Mouse (Mus musculus) MEL (cell line): ENCODE data around the gene Thsd7b. TPM values are rescaled to one million over a fixed set of nuclear protein-coding genes. Genes with fewer than 3 reads are reported as not detected.

Source experiments
- DNase-seq: peaks from one replicate; pipeline ENCODE4 v3.0.0; 2011; ENCODE audit warnings: low read depth, low spot score
- H3K27ac ChIP-seq: 2 replicates; pipeline ENCODE4 v1.5.1; 2012; ENCODE audit warnings: low read depth, mild to moderate bottlenecking, control low read depth, low read length, moderate library complexity; ENCODE audit not compliant: control insufficient read depth
- H3K27me3 ChIP-seq, 2 experiments: fragments of 150-350 bp in 1 of 2; sonication (generic) in 1 of 2; 2 replicates each; pipeline ENCODE4 v1.6.1; 2012; ENCODE audit warnings: low read length in 2 of 2, mild to moderate bottlenecking in 2 of 2, improper control_type of control experiment in 1 of 2, moderate library complexity in 1 of 2; ENCODE audit not compliant: insufficient read depth in 2 of 2, control insufficient read depth in 1 of 2
- H3K36me3 ChIP-seq, 2 experiments: 2 replicates each; pipeline ENCODE4 v1.6.1; 2012 to 2014; ENCODE audit warnings: low read length in 2 of 2, improper control_type of control experiment in 1 of 2, inconsistent platforms in 1 of 2, mild to moderate bottlenecking in 1 of 2; ENCODE audit not compliant: insufficient read depth in 2 of 2, control insufficient read depth in 1 of 2
- H3K4me1 ChIP-seq, 2 experiments: fragments of 150-350 bp in 1 of 2; sonication (generic) in 1 of 2; 2 replicates each; pipeline ENCODE4 v1.6.1; 2012; ENCODE audit warnings: low read length in 2 of 2, improper control_type of control experiment in 1 of 2, mild to moderate bottlenecking in 1 of 2; ENCODE audit not compliant: insufficient read depth in 2 of 2, control insufficient read depth in 1 of 2
- H3K4me3 ChIP-seq, 2 experiments: fragments of 150-350 bp in 1 of 2; sonication (generic) in 1 of 2; 2 replicates each; pipeline ENCODE4 v1.5.1; 2012; ENCODE audit warnings: low read depth in 2 of 2, low read length in 2 of 2, mild to moderate bottlenecking in 2 of 2, moderate library complexity in 2 of 2, control low read depth in 1 of 2, improper control_type of control experiment in 1 of 2; ENCODE audit not compliant: control insufficient read depth in 1 of 2, insufficient read depth in 1 of 2
- H3K79me2 ChIP-seq: 2 replicates; pipeline ENCODE4 v1.6.1; 2012; ENCODE audit warnings: mild to moderate bottlenecking, low read length, moderate library complexity; ENCODE audit not compliant: control insufficient read depth, poor library complexity, insufficient read depth
- H3K9ac ChIP-seq: 2 replicates; pipeline ENCODE4 v1.6.1; 2012; ENCODE audit warnings: low read depth, mild to moderate bottlenecking, control low read depth, low read length, moderate library complexity; ENCODE audit not compliant: control insufficient read depth, poor library complexity, severe bottlenecking
- H3K9me3 ChIP-seq: fragments of 150-350 bp; sonication (generic); replicated peaks from 2 replicates; pipeline ENCODE4 v1.6.1; 2012; ENCODE audit warnings: mild to moderate bottlenecking, low read length, improper control_type of control experiment, moderate library complexity; ENCODE audit not compliant: insufficient read depth
- CHD1 ChIP-seq: IDR thresholded peaks from 2 replicates; pipeline ENCODE4 v1.6.1; 2012; ENCODE audit warnings: low read depth, mild to moderate bottlenecking, inconsistent platforms, low read length, improper control_type of control experiment
- CTCF ChIP-seq, 3 experiments: IDR thresholded peaks in 2 of 3; conservative IDR thresholded peaks in 1 of 3; 2 replicates each; pipeline ENCODE4 v1.5.1; 2011 to 2012; ENCODE audit warnings: low read length in 3 of 3, low read depth in 2 of 3, mild to moderate bottlenecking in 2 of 3, improper control_type of control experiment in 1 of 3, inconsistent platforms in 1 of 3, mixed read lengths in 1 of 3, moderate library complexity in 1 of 3; ENCODE audit not compliant: control insufficient read depth in 1 of 3, insufficient read depth in 1 of 3, poor library complexity in 1 of 3, severe bottlenecking in 1 of 3
- ETS1 ChIP-seq: IDR thresholded peaks from 2 replicates; pipeline ENCODE4 v1.6.1; 2012; ENCODE audit warnings: low read depth, mild to moderate bottlenecking, inconsistent platforms, low read length, improper control_type of control experiment, moderate library complexity
- GABPA ChIP-seq: IDR thresholded peaks from 2 replicates; pipeline ENCODE4 v1.6.1; 2012; ENCODE audit warnings: low read depth, mild to moderate bottlenecking, inconsistent platforms, low read length, improper control_type of control experiment, moderate library complexity
- GATA1 ChIP-seq: IDR thresholded peaks from 2 replicates; pipeline ENCODE4 v1.6.1; 2011; ENCODE audit warnings: low read depth, low read length, improper control_type of control experiment
- HCFC1 ChIP-seq: IDR thresholded peaks from 2 replicates; pipeline ENCODE4 v1.6.1; 2012; ENCODE audit warnings: low read depth, mild to moderate bottlenecking, inconsistent platforms, low read length, improper control_type of control experiment, moderate library complexity
- KAT2A ChIP-seq: conservative IDR thresholded peaks from 2 replicates; pipeline ENCODE4 v1.6.1; 2012; ENCODE audit warnings: low read depth, low read length, improper control_type of control experiment, inconsistent platforms
- MAFK ChIP-seq: IDR thresholded peaks from 2 replicates; pipeline ENCODE4 v1.6.1; 2011; ENCODE audit warnings: low read depth, mild to moderate bottlenecking, low read length, improper control_type of control experiment, borderline replicate concordance
- MAX ChIP-seq: IDR thresholded peaks from 2 replicates; pipeline ENCODE4 v1.6.1; 2011; ENCODE audit warnings: low read length, improper control_type of control experiment
- MEF2A ChIP-seq: IDR thresholded peaks from 2 replicates; pipeline ENCODE4 v1.6.1; 2014; ENCODE audit warnings: low read depth, mild to moderate bottlenecking, inconsistent platforms, low read length, improper control_type of control experiment; ENCODE audit not compliant: poor library complexity, insufficient replicate concordance, severe bottlenecking; ENCODE audit errors: extremely low read depth
- MXI1 ChIP-seq: IDR thresholded peaks from 2 replicates; pipeline ENCODE4 v1.6.1; 2011; ENCODE audit warnings: mild to moderate bottlenecking, low read depth, low read length, improper control_type of control experiment
- NELFE ChIP-seq: IDR thresholded peaks from 2 replicates; pipeline ENCODE4 v1.6.1; 2011; ENCODE audit warnings: low read depth, low read length, improper control_type of control experiment
- NRF1 ChIP-seq: IDR thresholded peaks from 2 replicates; pipeline ENCODE4 v1.6.1; 2014; ENCODE audit warnings: low read depth, mild to moderate bottlenecking, inconsistent platforms, low read length, improper control_type of control experiment, moderate library complexity; ENCODE audit not compliant: poor library complexity, insufficient read depth, severe bottlenecking
- POLR2A ChIP-seq, 2 experiments: IDR thresholded peaks; 2 replicates each; pipeline ENCODE4 v1.6.1; 2011 to 2012; ENCODE audit warnings: low read length in 2 of 2, mild to moderate bottlenecking in 2 of 2, control low read depth in 1 of 2, improper control_type of control experiment in 1 of 2, low read depth in 1 of 2, moderate library complexity in 1 of 2; ENCODE audit not compliant: control insufficient read depth in 1 of 2, insufficient read depth in 1 of 2, poor library complexity in 1 of 2
- POLR2AphosphoS5 ChIP-seq: IDR thresholded peaks from 2 replicates; pipeline ENCODE4 v1.6.1; 2012; ENCODE audit warnings: low read depth, borderline replicate concordance, mild to moderate bottlenecking, inconsistent platforms, low read length, moderate library complexity, mixed read lengths
- SMC3 ChIP-seq: IDR thresholded peaks from 2 replicates; pipeline ENCODE4 v1.6.1; 2011; ENCODE audit warnings: low read depth, low read length, improper control_type of control experiment
- TBP ChIP-seq: IDR thresholded peaks from 2 replicates; pipeline ENCODE4 v1.8.0; 2011; ENCODE audit warnings: low read depth, low read length, improper control_type of control experiment
- TCF12 ChIP-seq: IDR thresholded peaks from 2 replicates; pipeline ENCODE4 v1.6.1; 2014; ENCODE audit warnings: low read depth, mild to moderate bottlenecking, inconsistent platforms, low read length, improper control_type of control experiment, moderate library complexity
- UBTF ChIP-seq: IDR thresholded peaks from 2 replicates; pipeline ENCODE4 v1.6.1; 2012; ENCODE audit warnings: low read depth, mild to moderate bottlenecking, inconsistent platforms, low read length, improper control_type of control experiment, moderate library complexity, borderline replicate concordance; ENCODE audit not compliant: insufficient read depth
- ZMIZ1 ChIP-seq: IDR thresholded peaks from 2 replicates; pipeline ENCODE4 v1.6.1; 2012; ENCODE audit warnings: low read depth, mild to moderate bottlenecking, inconsistent platforms, low read length, improper control_type of control experiment, moderate library complexity
- polyA plus RNA-seq, 2 experiments: library from polyadenylated mRNA; stranded (reverse) in 1 of 2; unstranded in 1 of 2; fragments of >175 nt in 1 of 2; fragments of >200 nt in 1 of 2; gene quantifications; 2 replicates each; pipeline versions ENCODE4 v1.2.1 to v1.2.4; 2012; ENCODE audit warnings: low replicate concordance in 2 of 2, low read depth in 1 of 2; ENCODE audit not compliant: insufficient read length in 2 of 2, insufficient read depth in 1 of 2, missing spikeins in 1 of 2
- total RNA-seq: library from RNA; depleted of rRNA; stranded (reverse); fragments of 300-350 nt; gene quantifications from 2 replicates; pipeline ENCODE4 v1.2.3, GENCODE M21; 2012

The Thsd7b gene
- total and polyA plus RNA-seq, 3 experiments, result not detected

DNA sequence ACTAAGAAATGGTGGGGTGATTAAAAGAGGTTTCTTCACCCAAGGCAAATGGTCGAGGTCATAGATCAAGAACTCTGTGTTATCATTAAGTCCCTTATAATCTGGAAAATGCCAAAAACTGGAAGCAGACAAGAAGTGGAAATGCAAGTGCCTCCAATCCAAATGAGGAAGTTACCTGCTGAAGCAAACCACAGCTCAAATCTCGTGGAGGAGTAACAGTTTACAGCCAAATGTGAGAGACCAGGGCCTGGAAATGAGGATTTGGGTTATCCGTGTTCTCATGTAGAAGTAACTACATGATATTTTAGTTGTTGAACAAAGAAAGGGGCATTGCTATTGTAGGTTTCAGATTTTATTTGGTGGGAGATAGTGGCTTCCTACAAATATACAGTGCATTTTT, 335.3 kb downstream of the Thsd7b start:
- Histone ChIP-seq H3K4me1 (no peaks in the 10 kb centered on the region), H3K27ac (no peak overlapping the region), H3K4me3 (no peak overlapping the region), H3K9me3 (no peaks in the 10 kb centered on the region), H3K9ac (no peak overlapping the region), H3K79me2 (no peaks in the 10 kb centered on the region), H3K27me3 (no peaks in the 10 kb centered on the region), H3K36me3 (no peaks in the 10 kb centered on the region)
- TF ChIP-seq GATA1, result no peak
- peak; percentile 7 for DNase-seq

DNA sequence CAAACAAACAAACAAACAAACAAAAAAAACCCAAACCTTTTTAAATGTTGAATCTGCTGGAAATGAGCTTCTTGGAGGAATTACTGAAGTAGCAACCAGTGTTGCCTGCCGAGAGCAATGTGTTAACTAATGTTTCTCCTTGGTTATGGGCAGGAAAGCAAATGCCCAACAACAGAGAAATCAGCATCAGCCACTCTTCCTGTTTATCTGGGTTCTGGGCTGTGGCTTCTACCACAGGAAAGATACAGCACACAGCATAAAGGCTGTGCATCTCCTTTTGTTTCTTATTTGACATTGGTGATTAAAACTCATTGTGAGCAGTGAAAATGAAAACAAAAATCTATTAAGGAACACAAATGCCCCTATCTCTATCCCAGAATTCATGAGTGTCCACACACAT, 343.0 kb downstream of the Thsd7b start:
- no peak overlapping the region for H3K4me3 ChIP-seq
- no peaks in the 10 kb centered on the region for H3K27me3 ChIP-seq

DNA sequence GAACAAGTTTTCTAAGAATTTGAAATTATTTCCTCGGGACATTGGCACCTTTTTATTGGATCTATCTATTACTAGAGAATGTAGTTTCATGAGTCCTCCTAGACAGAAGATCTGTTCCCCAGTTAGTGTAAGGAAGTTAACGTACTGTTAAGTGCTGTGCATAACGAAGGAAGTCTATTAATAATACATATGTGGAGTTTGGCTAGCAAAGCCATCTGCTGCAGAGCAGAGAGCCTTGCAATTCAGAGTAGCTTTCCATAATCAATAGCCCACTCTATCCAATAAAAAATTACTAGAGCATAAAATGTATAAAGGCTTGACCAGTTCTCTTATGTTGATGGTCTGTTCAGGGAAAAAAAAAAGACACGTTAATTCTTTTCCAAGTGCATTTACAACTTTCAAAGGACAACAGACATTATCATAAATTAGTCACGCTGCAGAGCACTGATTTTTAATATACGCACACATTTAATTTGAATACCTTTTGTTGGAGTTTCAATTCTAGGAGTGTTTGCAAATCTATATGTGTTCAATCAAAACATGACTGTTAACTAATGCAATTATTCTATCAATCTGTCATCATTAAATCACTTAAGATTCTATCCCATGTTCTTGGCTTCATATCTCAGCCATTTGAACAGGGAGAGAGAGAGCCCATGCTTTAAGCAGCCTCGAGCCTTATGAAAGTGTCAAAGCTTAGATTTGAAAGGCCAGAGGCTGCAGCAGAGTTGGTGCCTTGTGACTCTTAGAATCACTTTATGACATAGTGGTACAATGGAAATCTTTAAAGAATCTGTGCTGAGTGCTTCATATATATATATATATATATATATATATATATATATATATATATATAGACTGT, 346.6 kb downstream of the Thsd7b start:
- Histone ChIP-seq H3K9me3 (no peaks in the 10 kb centered on the region), H3K79me2 (no peaks in the 10 kb centered on the region), H3K27ac (no peak overlapping the region), H3K4me1 (no peaks in the 10 kb centered on the region), H3K4me3 (no peak overlapping the region), H3K36me3 (no peaks in the 10 kb centered on the region), H3K9ac (no peak overlapping the region), H3K27me3 (no peaks in the 10 kb centered on the region)
- DNase-seq, result no peak
- TF ChIP-seq TCF12 (no peak), MAX (no peak), SMC3 (no peak), ETS1 (no peak), UBTF (no peak)

More for the DNA sequence above, 343.0 kb downstream of the Thsd7b start:
- DNase-seq, result peak; percentile 2
- H3K36me3 ChIP-seq, result no peaks in the 10 kb centered on the region
- H3K4me1 ChIP-seq, result no peaks in the 10 kb centered on the region
- no peak overlapping the region for H3K27ac ChIP-seq
- no peaks in the 10 kb centered on the region for H3K9me3 ChIP-seq
- no peak overlapping the region for H3K9ac ChIP-seq
- H3K79me2 ChIP-seq, result no peaks in the 10 kb centered on the region
- TF ChIP-seq MEF2A (no peak), NRF1 (no peak), POLR2A (IDR thresholded peaks at IDR 0.05; ENCODE audit: control insufficient read depth in 1 of 2, insufficient read depth in 1 of 2, low read depth in 1 of 2, low read length in 2 of 2, poor library complexity in 1 of 2) (no peak), ZMIZ1 (no peak), CHD1 (no peak), NELFE (no peak), HCFC1 (no peak), GABPA (no peak), MAFK (no peak), TBP (no peak), KAT2A (no peak), MXI1 (no peak), CTCF (IDR thresholded peaks at IDR 0.05 in 2 of 3, conservative IDR thresholded peaks at IDR 0.05 in 1 of 3; ENCODE audit: control insufficient read depth in 1 of 3, insufficient read depth in 1 of 3, low read depth in 2 of 3, low read length in 3 of 3, poor library complexity in 1 of 3, severe bottlenecking in 1 of 3) (no peak), POLR2AphosphoS5 (no peak), SMC3 (no peak)
